Mouse (Mus musculus): ENCODE measurements around the gene Gpt2. TPM values are rescaled to one million over a fixed set of nuclear protein-coding genes. Genes with fewer than 3 reads are reported as not detected.

Gpt2 gene
- polyA plus RNA-seq, 1 experiment from 2014 or later = 33.3 TPM

GRCm38 (mm10) chr8:85459582-85459981 lies 32.8 kb upstream of the Gpt2 start:
- Histone ChIP-seq H3K27me3 (replicated peaks; ENCODE audit: control insufficient read depth, insufficient read depth, low read length) (no peaks in the 10 kb centered on the region), H3K36me3 (ENCODE audit: control insufficient read depth, insufficient read depth, low read length) (no peaks in the 10 kb centered on the region), H3K4me3 (ENCODE audit: low read depth, low read length) (no peak overlapping the region), H3K4me2 (ENCODE audit: low read depth, low read length) (no peak overlapping the region), H3K9ac (ENCODE audit: low read depth, low read length) (no peak overlapping the region), H3K4me1 (ENCODE audit: control insufficient read depth, insufficient read depth, low read length) (no peaks in the 10 kb centered on the region), H3K27ac (replicated peaks; ENCODE audit: low read depth, low read length) (no peak overlapping the region), H3K9me3 (ENCODE audit: control insufficient read depth, low read length) (no peaks in the 10 kb centered on the region)
- ATAC-seq (ENCODE audit: low read depth) (no peak), DNase-seq (ENCODE audit: low spot score) (no peak)
- WGBS = 65% methylated on average over 3 of the region's 3 CpGs

- no peaks in the 10 kb centered on the region for H3K27me3 ChIP-seq (replicated peaks; ENCODE audit: control insufficient read depth, insufficient read depth, low read length)
- 33% methylated on average over 5 of the region's 5 CpGs for WGBS
- ATAC-seq (ENCODE audit: low read depth) (no peak), DNase-seq (ENCODE audit: low spot score) (no peak)
- H3K27ac ChIP-seq (replicated peaks; ENCODE audit: low read depth, low read length) = no peak overlapping the region
- no peaks in the 10 kb centered on the region for H3K4me1 ChIP-seq (ENCODE audit: control insufficient read depth, insufficient read depth, low read length)
- H3K9ac ChIP-seq (ENCODE audit: low read depth, low read length) = no peak overlapping the region
- H3K9me3 ChIP-seq (ENCODE audit: control insufficient read depth, low read length) = no peaks in the 10 kb centered on the region
- no peaks in the 10 kb centered on the region for H3K36me3 ChIP-seq (ENCODE audit: control insufficient read depth, insufficient read depth, low read length)
- H3K4me2 ChIP-seq (ENCODE audit: low read depth, low read length) = no peak overlapping the region
- no peak overlapping the region for H3K4me3 ChIP-seq (ENCODE audit: low read depth, low read length)
These were observed 31.6 kb upstream of the Gpt2 start for GRCm38 (mm10) chr8:85460804-85461203.

GRCm38 (mm10) chr8:85461377-85461776 lies 31.0 kb upstream of the Gpt2 start:
- no peaks in the 10 kb centered on the region for H3K4me1 ChIP-seq (ENCODE audit: control insufficient read depth, insufficient read depth, low read length)
- H3K27me3 ChIP-seq (replicated peaks; ENCODE audit: control insufficient read depth, insufficient read depth, low read length) = no peaks in the 10 kb centered on the region
- no peak overlapping the region for H3K27ac ChIP-seq (replicated peaks; ENCODE audit: low read depth, low read length)
- no peaks in the 10 kb centered on the region for H3K36me3 ChIP-seq (ENCODE audit: control insufficient read depth, insufficient read depth, low read length)
- WGBS = 71% methylated on average over 3 of the region's 3 CpGs
- no peaks in the 10 kb centered on the region for H3K9me3 ChIP-seq (ENCODE audit: control insufficient read depth, low read length)
- no peak for DNase-seq (ENCODE audit: low spot score)
- no peak overlapping the region for H3K4me2 ChIP-seq (ENCODE audit: low read depth, low read length)
- no peak for ATAC-seq (ENCODE audit: low read depth)
- H3K9ac ChIP-seq (ENCODE audit: low read depth, low read length) = no peak overlapping the region
- no peak overlapping the region for H3K4me3 ChIP-seq (ENCODE audit: low read depth, low read length)

GRCm38 (mm10) chr8:85462441-85462840 lies 29.9 kb upstream of the Gpt2 start:
- Histone ChIP-seq H3K27ac (replicated peaks; ENCODE audit: low read depth, low read length) (no peak overlapping the region), H3K9me3 (ENCODE audit: control insufficient read depth, low read length) (no peaks in the 10 kb centered on the region), H3K4me2 (ENCODE audit: low read depth, low read length) (no peak overlapping the region), H3K9ac (ENCODE audit: low read depth, low read length) (no peak overlapping the region), H3K36me3 (ENCODE audit: control insufficient read depth, insufficient read depth, low read length) (no peaks in the 10 kb centered on the region), H3K4me1 (ENCODE audit: control insufficient read depth, insufficient read depth, low read length) (no peaks in the 10 kb centered on the region), H3K27me3 (replicated peaks; ENCODE audit: control insufficient read depth, insufficient read depth, low read length) (no peaks in the 10 kb centered on the region), H3K4me3 (ENCODE audit: low read depth, low read length) (no peak overlapping the region)
- WGBS = 89% methylated on average over 1 of the region's 1 CpGs
- DNase-seq (ENCODE audit: low spot score) = no peak
- ATAC-seq (ENCODE audit: low read depth) = no peak

- Histone ChIP-seq H3K36me3 (ENCODE audit: control insufficient read depth, insufficient read depth, low read length) (no peaks in the 10 kb centered on the region), H3K27ac (replicated peaks; ENCODE audit: low read depth, low read length) (no peak overlapping the region), H3K4me2 (ENCODE audit: low read depth, low read length) (no peak overlapping the region), H3K9ac (ENCODE audit: low read depth, low read length) (no peak overlapping the region), H3K4me1 (ENCODE audit: control insufficient read depth, insufficient read depth, low read length) (no peaks in the 10 kb centered on the region), H3K4me3 (ENCODE audit: low read depth, low read length) (no peak overlapping the region), H3K27me3 (replicated peaks; ENCODE audit: control insufficient read depth, insufficient read depth, low read length) (no peaks in the 10 kb centered on the region), H3K9me3 (ENCODE audit: control insufficient read depth, low read length) (no peaks in the 10 kb centered on the region)
- ATAC-seq (ENCODE audit: low read depth) (no peak), DNase-seq (ENCODE audit: low spot score) (no peak)
These were observed 28.1 kb upstream of the Gpt2 start for GRCm38 (mm10) chr8:85464316-85464715.

GRCm38 (mm10) chr8:85466056-85466455 lies 26.3 kb upstream of the Gpt2 start:
- no peak for ATAC-seq (ENCODE audit: low read depth)

GRCm38 (mm10) chr8:85470753-85471152 lies 21.6 kb upstream of the Gpt2 start:
- Histone ChIP-seq H3K4me1 (ENCODE audit: control insufficient read depth, insufficient read depth, low read length) (no peaks in the 10 kb centered on the region), H3K4me3 (ENCODE audit: low read depth, low read length) (no peak overlapping the region), H3K4me2 (ENCODE audit: low read depth, low read length) (no peak overlapping the region), H3K27ac (replicated peaks; ENCODE audit: low read depth, low read length) (no peak overlapping the region), H3K9me3 (ENCODE audit: control insufficient read depth, low read length) (no peaks in the 10 kb centered on the region), H3K36me3 (ENCODE audit: control insufficient read depth, insufficient read depth, low read length) (no peaks in the 10 kb centered on the region), H3K27me3 (replicated peaks; ENCODE audit: control insufficient read depth, insufficient read depth, low read length) (no peaks in the 10 kb centered on the region), H3K9ac (ENCODE audit: low read depth, low read length) (no peak overlapping the region)
- 76% methylated on average over 8 of the region's 8 CpGs for WGBS
- no peak for DNase-seq (ENCODE audit: low spot score)
- ATAC-seq (ENCODE audit: low read depth) = no peak

More at GRCm38 (mm10) chr8:85466056-85466455, 26.3 kb upstream of the Gpt2 start:
- WGBS = 72% methylated on average over 4 of the region's 4 CpGs
- Histone ChIP-seq H3K4me3 (ENCODE audit: low read depth, low read length) (no peak overlapping the region), H3K36me3 (ENCODE audit: control insufficient read depth, insufficient read depth, low read length) (no peaks in the 10 kb centered on the region), H3K9ac (ENCODE audit: low read depth, low read length) (no peak overlapping the region), H3K4me1 (ENCODE audit: control insufficient read depth, insufficient read depth, low read length) (no peaks in the 10 kb centered on the region), H3K4me2 (ENCODE audit: low read depth, low read length) (no peak overlapping the region), H3K9me3 (ENCODE audit: control insufficient read depth, low read length) (no peaks in the 10 kb centered on the region), H3K27me3 (replicated peaks; ENCODE audit: control insufficient read depth, insufficient read depth, low read length) (no peaks in the 10 kb centered on the region), H3K27ac (replicated peaks; ENCODE audit: low read depth, low read length) (no peak overlapping the region)
- no peak for DNase-seq (ENCODE audit: low spot score)

GRCm38 (mm10) chr8:85472800-85473199 lies 19.6 kb upstream of the Gpt2 start:
- H3K9ac ChIP-seq (ENCODE audit: low read depth, low read length) = no peak overlapping the region
- DNase-seq (ENCODE audit: low spot score) (no peak), ATAC-seq (ENCODE audit: low read depth) (no peak)
- H3K4me1 ChIP-seq (ENCODE audit: control insufficient read depth, insufficient read depth, low read length) = no peaks in the 10 kb centered on the region
- WGBS = 65% methylated on average over 6 of the region's 6 CpGs
- H3K4me2 ChIP-seq (ENCODE audit: low read depth, low read length) = no peak overlapping the region
- H3K36me3 ChIP-seq (ENCODE audit: control insufficient read depth, insufficient read depth, low read length) = no peaks in the 10 kb centered on the region
- H3K9me3 ChIP-seq (ENCODE audit: control insufficient read depth, low read length) = no peaks in the 10 kb centered on the region
- H3K27ac ChIP-seq (replicated peaks; ENCODE audit: low read depth, low read length) = no peak overlapping the region
- H3K27me3 ChIP-seq (replicated peaks; ENCODE audit: control insufficient read depth, insufficient read depth, low read length) = no peaks in the 10 kb centered on the region
- H3K4me3 ChIP-seq (ENCODE audit: low read depth, low read length) = no peak overlapping the region

GRCm38 (mm10) chr8:85473246-85473645 lies 19.1 kb upstream of the Gpt2 start:
- Histone ChIP-seq H3K27me3 (replicated peaks; ENCODE audit: control insufficient read depth, insufficient read depth, low read length) (no peaks in the 10 kb centered on the region), H3K4me3 (ENCODE audit: low read depth, low read length) (no peak overlapping the region), H3K27ac (replicated peaks; ENCODE audit: low read depth, low read length) (no peak overlapping the region), H3K4me2 (ENCODE audit: low read depth, low read length) (no peak overlapping the region), H3K9me3 (ENCODE audit: control insufficient read depth, low read length) (no peaks in the 10 kb centered on the region), H3K36me3 (ENCODE audit: control insufficient read depth, insufficient read depth, low read length) (no peaks in the 10 kb centered on the region), H3K9ac (ENCODE audit: low read depth, low read length) (no peak overlapping the region), H3K4me1 (ENCODE audit: control insufficient read depth, insufficient read depth, low read length) (no peaks in the 10 kb centered on the region)
- DNase-seq (ENCODE audit: low spot score) (no peak), ATAC-seq (ENCODE audit: low read depth) (no peak)
- 60% methylated on average over 4 of the region's 4 CpGs for WGBS

All from embryonic facial prominence, embryonic 14.5 days (tissue).